Mouse (Mus musculus) stomach, embryonic 15.5 days (tissue): ENCODE data around the gene A3galt2. TPM values are rescaled to one million over a fixed set of nuclear protein-coding genes. Genes with fewer than 3 reads are reported as not detected.
A peak's percentile ranks its signal among the peaks of the same experiment; 100 is the strongest.

Experiments used
- ATAC-seq: fragments of 200-750 bp; cut with Nextera tagmentation; 2 replicates; pipeline ENCODE4 v1.8.0; 2017; ENCODE audit warnings: low read depth, moderate number of reproducible peaks, moderate TSS enrichment; ENCODE audit not compliant: insufficient read depth, low FRiP score
- H3K27ac ChIP-seq: fragments of 300-500 bp; sonication (generic); 2 replicates; pipeline ENCODE4 v1.5.1; 2015; ENCODE audit warnings: mild to moderate bottlenecking, inconsistent platforms
- H3K27me3 ChIP-seq: fragments of 300-500 bp; sonication (generic); replicated peaks from 2 replicates; pipeline ENCODE4 v1.6.1; 2015; ENCODE audit warnings: inconsistent platforms
- H3K36me3 ChIP-seq: fragments of 300-500 bp; sonication (generic); 2 replicates; pipeline ENCODE4 v1.6.1; 2015; ENCODE audit warnings: inconsistent platforms
- H3K4me1 ChIP-seq: fragments of 300-500 bp; sonication (generic); 2 replicates; pipeline ENCODE4 v1.6.1; 2015; ENCODE audit warnings: inconsistent platforms
- H3K4me2 ChIP-seq: fragments of 300-500 bp; sonication (generic); 2 replicates; pipeline ENCODE4 v1.6.1; 2015; ENCODE audit warnings: mild to moderate bottlenecking, inconsistent platforms
- H3K4me3 ChIP-seq: fragments of 300-500 bp; sonication (generic); replicated peaks from 2 replicates; pipeline ENCODE4 v1.5.1; 2015; ENCODE audit warnings: inconsistent platforms
- H3K9ac ChIP-seq: fragments of 300-500 bp; sonication (generic); 2 replicates; pipeline ENCODE4 v1.6.1; 2015; ENCODE audit warnings: inconsistent platforms
- H3K9me3 ChIP-seq: fragments of 300-500 bp; sonication (generic); 2 replicates; pipeline ENCODE4 v1.6.1; 2016; ENCODE audit warnings: inconsistent platforms
- WGBS: fragments of 180-500 bp; shearing (Covaris S2); methylation state at CpG from one replicate; pipeline ENCODE4 v1.1.7; 2015; 5-methylcytosine and 5-hydroxymethylcytosine counted together
- polyA plus RNA-seq: library from polyadenylated mRNA; unstranded; fragments of >200 nt; fragmentation: Nextera tagmentation; extraction: Ambion mirVana; gene quantifications from 2 replicates; pipeline ENCODE4 v1.2.1, GENCODE M21; 2015

The A3galt2 gene
- polyA plus RNA-seq, 1 experiment from 2014 or later = 0.14 TPM

- H3K4me3 ChIP-seq = no peak overlapping the region
- no peaks in the 10 kb centered on the region for H3K27me3 ChIP-seq
- no peak overlapping the region for H3K27ac ChIP-seq
- H3K9ac ChIP-seq = no peak overlapping the region
- no peaks in the 10 kb centered on the region for H3K4me1 ChIP-seq
- peaks cover 11% of the 10 kb centered on the region for H3K36me3 ChIP-seq
- 73% methylated on average over 13 of the region's 13 CpGs for WGBS
- H3K4me2 ChIP-seq = no peak overlapping the region
- no peaks in the 10 kb centered on the region for H3K9me3 ChIP-seq
- no peak for ATAC-seq
These were observed 13.0 kb downstream of the A3galt2 start for GRCm38 (mm10) chr4:128768120-128768519.

GRCm38 (mm10) chr4:128769569-128770355 lies 14.6 kb downstream of the A3galt2 start:
- 57% methylated on average over 13 of the region's 13 CpGs for WGBS
- Histone ChIP-seq H3K4me1 (no peaks in the 10 kb centered on the region), H3K27me3 (no peaks in the 10 kb centered on the region), H3K36me3 (peaks cover 24% of the 10 kb centered on the region), H3K4me3 (no peak overlapping the region), H3K27ac (no peak overlapping the region), H3K9me3 (no peaks in the 10 kb centered on the region), H3K9ac (no peak overlapping the region), H3K4me2 (no peak overlapping the region)
- ATAC-seq = no peak

- no peak for ATAC-seq
- H3K9me3 ChIP-seq = no peaks in the 10 kb centered on the region
- WGBS = 69% methylated on average over 5 of the region's 5 CpGs
These were observed 15.5 kb downstream of the A3galt2 start for GRCm38 (mm10) chr4:128770698-128771097.

GRCm38 (mm10) chr4:128773820-128774219 lies 18.7 kb downstream of the A3galt2 start:
- no peak overlapping the region for H3K27ac ChIP-seq
- WGBS = 87% methylated on average over 11 of the region's 11 CpGs
- H3K36me3 ChIP-seq = peaks cover 42% of the 10 kb centered on the region
- H3K9me3 ChIP-seq = no peaks in the 10 kb centered on the region
- H3K27me3 ChIP-seq = no peaks in the 10 kb centered on the region
- H3K4me1 ChIP-seq = no peaks in the 10 kb centered on the region
- no peak for ATAC-seq
- no peak overlapping the region for H3K9ac ChIP-seq
- H3K4me2 ChIP-seq = no peak overlapping the region
- no peak overlapping the region for H3K4me3 ChIP-seq

More at GRCm38 (mm10) chr4:128770698-128771097, 15.5 kb downstream of the A3galt2 start:
- no peak overlapping the region for H3K4me3 ChIP-seq
- no peaks in the 10 kb centered on the region for H3K27me3 ChIP-seq
- H3K4me1 ChIP-seq = no peaks in the 10 kb centered on the region
- no peak overlapping the region for H3K9ac ChIP-seq
- no peak overlapping the region for H3K27ac ChIP-seq
- no peak overlapping the region for H3K4me2 ChIP-seq
- H3K36me3 ChIP-seq = peaks cover 31% of the 10 kb centered on the region

- Histone ChIP-seq H3K9me3 (no peaks in the 10 kb centered on the region), H3K27me3 (no peaks in the 10 kb centered on the region), H3K4me1 (no peaks in the 10 kb centered on the region), H3K4me2 (no peak overlapping the region), H3K4me3 (no peak overlapping the region), H3K27ac (no peak overlapping the region), H3K9ac (no peak overlapping the region), H3K36me3 (peaks cover 47% of the 10 kb centered on the region)
- WGBS = 84% methylated on average over 9 of the region's 9 CpGs
- ATAC-seq = no peak
These were observed 19.3 kb downstream of the A3galt2 start for GRCm38 (mm10) chr4:128774467-128774866.

GRCm38 (mm10) chr4:128776568-128777289 lies 21.6 kb downstream of the A3galt2 start:
- Histone ChIP-seq H3K4me2 (no peak overlapping the region), H3K36me3 (peaks cover 57% of the 10 kb centered on the region), H3K27ac (no peak overlapping the region), H3K9me3 (no peaks in the 10 kb centered on the region), H3K27me3 (no peaks in the 10 kb centered on the region), H3K4me3 (no peak overlapping the region), H3K4me1 (no peaks in the 10 kb centered on the region), H3K9ac (no peak overlapping the region)
- ATAC-seq = peak; percentile 36; the same call in 1 of the 2 replicates
- 47% methylated on average over 20 of the region's 20 CpGs for WGBS

- no peaks in the 10 kb centered on the region for H3K4me1 ChIP-seq
- H3K27me3 ChIP-seq = no peaks in the 10 kb centered on the region
- peaks cover 56% of the 10 kb centered on the region for H3K36me3 ChIP-seq
- no peak overlapping the region for H3K27ac ChIP-seq
- no peak for ATAC-seq
- no peak overlapping the region for H3K9ac ChIP-seq
- 82% methylated on average over 11 of the region's 11 CpGs for WGBS
- H3K9me3 ChIP-seq = no peaks in the 10 kb centered on the region
- no peak overlapping the region for H3K4me3 ChIP-seq
- H3K4me2 ChIP-seq = no peak overlapping the region
These were observed 22.4 kb downstream of the A3galt2 start for GRCm38 (mm10) chr4:128777593-128777992.

- H3K4me3 ChIP-seq = no peak overlapping the region
- no peaks in the 10 kb centered on the region for H3K9me3 ChIP-seq
- no peak overlapping the region for H3K4me2 ChIP-seq
- no peaks in the 10 kb centered on the region for H3K27me3 ChIP-seq
- peaks cover 51% of the 10 kb centered on the region for H3K36me3 ChIP-seq
- H3K27ac ChIP-seq = no peak overlapping the region
- no peaks in the 10 kb centered on the region for H3K4me1 ChIP-seq
- H3K9ac ChIP-seq = no peak overlapping the region
- 85% methylated on average over 7 of the region's 7 CpGs for WGBS
- ATAC-seq = no peak
These were observed 26.9 kb downstream of the A3galt2 start for GRCm38 (mm10) chr4:128782037-128782436.

- peaks cover 56% of the 10 kb centered on the region for H3K36me3 ChIP-seq
- H3K27me3 ChIP-seq = no peaks in the 10 kb centered on the region
- H3K9me3 ChIP-seq = no peaks in the 10 kb centered on the region
- ATAC-seq = no peak
- H3K27ac ChIP-seq = no peak overlapping the region
- no peak overlapping the region for H3K4me2 ChIP-seq
- H3K9ac ChIP-seq = no peak overlapping the region
- 58% methylated on average over 4 of the region's 4 CpGs for WGBS
- no peaks in the 10 kb centered on the region for H3K4me1 ChIP-seq
- H3K4me3 ChIP-seq = no peak overlapping the region
These were observed 27.5 kb downstream of the A3galt2 start for GRCm38 (mm10) chr4:128782645-128783044.

GRCm38 (mm10) chr4:128784950-128785631 lies 29.9 kb downstream of the A3galt2 start:
- no peak overlapping the region for H3K4me2 ChIP-seq
- no peaks in the 10 kb centered on the region for H3K9me3 ChIP-seq
- no peak overlapping the region for H3K4me3 ChIP-seq
- no peak overlapping the region for H3K27ac ChIP-seq
- peaks cover 46% of the 10 kb centered on the region for H3K36me3 ChIP-seq
- no peak for ATAC-seq
- no peaks in the 10 kb centered on the region for H3K27me3 ChIP-seq
- 0 out of 2 replicates have a peak, but pooled peaks cover 5% of the 10 kb centered on the region for H3K4me1 ChIP-seq
- WGBS = 89% methylated on average over 15 of the region's 15 CpGs
- H3K9ac ChIP-seq = no peak overlapping the region

- no peaks in the 10 kb centered on the region for H3K27me3 ChIP-seq
- peaks cover 43% of the 10 kb centered on the region for H3K36me3 ChIP-seq
- 0 out of 2 replicates have a peak, but pooled peaks cover 6% of the 10 kb centered on the region for H3K4me1 ChIP-seq
- H3K9me3 ChIP-seq = no peaks in the 10 kb centered on the region
- no peak overlapping the region for H3K27ac ChIP-seq
- H3K4me2 ChIP-seq = no peak overlapping the region
- ATAC-seq = no peak
- H3K9ac ChIP-seq = no peak overlapping the region
- WGBS = 91% methylated on average over 11 of the region's 11 CpGs
- H3K4me3 ChIP-seq = no peak overlapping the region
These were observed 30.9 kb downstream of the A3galt2 start for GRCm38 (mm10) chr4:128785921-128786654.
